Mouse (Mus musculus) right cerebral cortex, postnatal 10 days (tissue): ENCODE measurements around the gene 1810024B03Rik.
"Not testable (repeated sequence)": the region's sequence is repeated elsewhere in the genome, so short reads cannot be mapped to it uniquely, and the experiment has no call there.

Source experiments
- DNase-seq, 2 experiments: peaks; one replicate each; pipeline ENCODE4 v3.0.0; 2021; ENCODE audit warnings: low spot score in 2 of 2

1810024B03Rik gene

GRCm38 (mm10) chr2:127207547-127208451, at the start of gene 1810024B03Rik, which contains the start of gene Snrnp200:
Gene 1810024B03Rik (minus strand): TSS chr2:127208280.
Gene Snrnp200 (plus strand): TSS chr2:127208386.
- DNase-seq: peak; percentile 97 to 98

GRCm38 (mm10) chr2:127255294-127255693, 47.2 kb upstream of the 1810024B03Rik start:
- no peak for DNase-seq

GRCm38 (mm10) chr2:127254604-127255134, 46.6 kb upstream of the 1810024B03Rik start:
- no peak for DNase-seq

GRCm38 (mm10) chr2:127252787-127253186, 44.7 kb upstream of the 1810024B03Rik start:
- DNase-seq: no peak

- no peak for DNase-seq
Observed at GRCm38 (mm10) chr2:127251880-127252527, 43.9 kb upstream of the 1810024B03Rik start.

- no peak for DNase-seq
Observed at GRCm38 (mm10) chr2:127251457-127251856, 43.4 kb upstream of the 1810024B03Rik start.

GRCm38 (mm10) chr2:127250291-127251008, 42.4 kb upstream of the 1810024B03Rik start:
- DNase-seq: no peak

GRCm38 (mm10) chr2:127248334-127249004, 40.4 kb upstream of the 1810024B03Rik start:
- DNase-seq: peak; percentile 58 to 66

GRCm38 (mm10) chr2:127247592-127248333, 39.7 kb upstream of the 1810024B03Rik start, which contains the start of the genes Ciao1 and Tmem127:
Gene Ciao1 (minus strand): TSS chr2:127247816.
Gene Tmem127 (plus strand): TSS chr2:127247908.
- DNase-seq: peak; percentile 99

GRCm38 (mm10) chr2:127240065-127240464, 32.0 kb upstream of the 1810024B03Rik start:
- DNase-seq: no peak

- no peak for DNase-seq
Observed at GRCm38 (mm10) chr2:127237897-127238610, 30.0 kb upstream of the 1810024B03Rik start.

- no peak for DNase-seq
Observed at GRCm38 (mm10) chr2:127225261-127225660, 17.2 kb upstream of the 1810024B03Rik start.

GRCm38 (mm10) chr2:127217746-127218145, 9.7 kb upstream of the 1810024B03Rik start:
- DNase-seq: no peak

- no peak for DNase-seq
Observed at GRCm38 (mm10) chr2:127210701-127211100, 2.6 kb upstream of the 1810024B03Rik start.

- DNase-seq: no peak
Observed at GRCm38 (mm10) chr2:127208452-127208769, 331 bp upstream of the 1810024B03Rik start.

- DNase-seq: no peak
Observed at GRCm38 (mm10) chr2:127206916-127207315, 1.2 kb downstream of the 1810024B03Rik start.

- DNase-seq: not testable (repeated sequence)
Observed at GRCm38 (mm10) chr2:127205936-127206335, 2.1 kb downstream of the 1810024B03Rik start.

- peak; percentile 61 to 77 for DNase-seq
Observed at GRCm38 (mm10) chr2:127204932-127205331, 3.1 kb downstream of the 1810024B03Rik start.

- no peak for DNase-seq
Observed at GRCm38 (mm10) chr2:127189574-127189973, 18.5 kb downstream of the 1810024B03Rik start.
